Mouse (Mus musculus): Measurements from ENCODE around the gene Mcub. TPM values are rescaled to one million over a fixed set of nuclear protein-coding genes. Genes with fewer than 3 reads are reported as not detected.

Gene Mcub
- total RNA-seq (2023) = 3.5 TPM

DNA sequence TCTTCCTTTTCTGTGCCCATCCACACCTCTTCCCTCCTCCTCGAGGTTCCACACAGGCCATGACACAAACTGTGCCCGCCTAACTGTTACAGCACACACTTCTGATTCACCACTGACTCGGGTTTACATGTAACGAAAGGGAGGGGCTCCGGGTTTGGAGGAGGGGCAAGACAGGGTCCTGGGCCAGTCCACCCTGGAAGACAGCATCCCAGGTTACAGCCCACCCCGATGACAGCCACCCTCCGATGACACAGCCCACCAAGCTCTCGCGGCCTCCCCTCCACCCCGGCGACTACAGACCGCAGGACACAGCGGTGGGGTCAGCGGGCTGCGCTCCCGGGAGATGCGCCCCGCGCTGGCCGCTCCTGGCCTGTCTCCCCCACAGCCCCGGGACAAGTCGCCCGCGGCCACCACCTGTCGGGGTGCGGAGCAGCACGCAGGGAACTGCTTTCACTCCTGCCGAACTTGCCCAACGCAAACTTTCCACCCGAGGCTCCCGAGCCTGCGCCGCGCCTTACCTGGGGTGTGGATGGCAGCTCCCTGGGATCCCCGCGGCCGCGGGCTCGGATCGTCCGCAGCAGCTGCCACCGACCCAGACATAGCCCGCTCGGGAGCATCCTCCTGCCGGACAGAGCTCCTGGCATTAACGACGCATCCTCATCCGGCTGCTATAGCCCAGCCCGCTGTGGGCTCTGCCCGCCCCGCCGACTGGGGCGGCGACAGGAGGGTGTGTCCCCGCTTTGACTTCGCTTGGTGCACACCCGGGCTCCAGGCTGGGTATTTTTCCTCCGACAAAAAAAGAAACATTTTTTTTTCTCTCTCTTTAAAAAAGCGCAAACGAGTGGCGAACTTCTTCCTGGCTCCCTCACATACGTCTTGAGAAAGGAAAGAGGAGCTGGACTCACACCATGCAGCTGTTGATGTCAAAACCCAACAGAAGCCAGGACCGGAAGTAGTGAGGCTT, at the start of gene Mcub:
Gene Mcub (minus strand): TSS at position 775 of the 964 bp plus-strand sequence.

DNA sequence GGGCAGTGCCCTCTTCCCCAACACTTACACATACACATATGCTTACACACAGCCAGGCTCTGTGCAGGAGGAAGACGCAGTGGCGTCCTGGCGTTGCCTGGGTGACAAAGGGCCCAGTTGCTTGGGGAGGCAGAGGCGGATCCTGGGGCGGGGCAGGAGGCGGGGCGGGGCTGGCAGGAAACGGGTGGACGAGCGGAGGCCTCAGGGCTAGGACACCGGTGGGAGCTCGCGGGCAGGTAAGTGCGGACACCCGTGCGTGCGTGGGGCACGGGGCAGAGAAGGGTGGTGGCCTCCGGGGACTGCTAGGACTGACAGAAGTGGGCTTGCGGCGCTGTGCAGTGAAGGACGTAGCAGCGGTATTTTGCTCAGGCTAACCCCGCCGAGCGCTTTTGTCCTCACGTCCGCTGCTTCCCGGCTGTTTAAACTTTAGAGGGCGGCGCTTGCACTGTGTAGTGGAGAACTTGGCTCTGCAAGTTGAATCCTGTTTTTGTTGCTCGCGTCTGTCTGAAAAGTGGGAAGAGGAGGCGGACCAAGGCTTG, 68.7 kb downstream of the Mcub start, which contains the start of gene Casp6:
Gene Casp6 (plus strand): TSS at position 155 of the 539 bp plus-strand sequence.

DNA sequence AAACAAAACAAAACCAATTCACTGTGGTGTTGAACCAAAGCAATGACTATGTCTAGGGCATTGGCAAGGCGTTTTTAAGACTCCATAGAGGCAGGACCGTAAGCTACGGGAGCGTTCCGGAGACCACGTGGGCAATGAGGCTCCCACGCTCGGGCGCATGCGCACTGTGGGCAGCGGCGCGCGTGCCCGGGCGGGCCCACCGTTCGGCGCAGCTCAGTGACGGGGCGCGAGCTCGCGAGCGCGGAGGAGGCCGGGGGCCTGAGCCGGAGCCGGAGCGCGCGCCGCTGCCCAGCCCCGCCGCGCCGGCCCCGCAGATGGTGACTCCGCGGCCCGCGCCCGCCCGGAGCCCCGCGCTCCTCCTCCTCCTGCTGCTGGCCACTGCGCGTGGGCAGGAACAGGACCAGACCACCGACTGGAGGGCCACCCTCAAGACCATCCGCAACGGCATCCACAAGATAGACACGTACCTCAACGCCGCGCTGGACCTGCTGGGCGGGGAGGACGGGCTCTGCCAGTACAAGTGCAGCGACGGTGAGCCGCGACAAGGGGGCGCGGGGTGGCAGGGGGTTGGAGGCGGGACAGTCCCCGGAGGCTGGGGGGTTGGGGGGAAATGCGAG, 91.5 kb downstream of the Mcub start, which contains the start of gene Pla2g12a:
Gene Pla2g12a (plus strand): TSS at position 202 of the 617 bp plus-strand sequence.

Other genes starting within 250 kb of the Mcub start
- gene Egf, start 214.9 kb downstream of the Mcub start, total RNA-seq (2023) = 4.1 TPM
- gene Lrit3, start 166.2 kb downstream of the Mcub start, total RNA-seq (2023) = not detected
- 2.7 TPM for gene Rrh, start 147.6 kb downstream of the Mcub start, total RNA-seq (2023)
- 82.0 TPM for gene Gar1, start 138.8 kb downstream of the Mcub start, total RNA-seq (2023)
- not detected for gene Cfi, start 134.3 kb downstream of the Mcub start, total RNA-seq (2023)
- gene Pla2g12a, start 91.6 kb downstream of the Mcub start, total RNA-seq (2023) = 11.1 TPM
- 19.7 TPM for gene Casp6, start 68.8 kb downstream of the Mcub start, total RNA-seq (2023)
- 121 TPM for gene Sec24b, start 91.3 kb upstream of the Mcub start, total RNA-seq (2023)
- not detected for gene Col25a1, start 161.3 kb upstream of the Mcub start, total RNA-seq (2023)

Data from CD8-positive naive resting alpha-beta T cell, adult 57 days (primary cell).